Mouse (Mus musculus) midbrain, embryonic 12.5 days (tissue): Measurements from ENCODE around the gene Dct. TPM values are rescaled to one million over a fixed set of nuclear protein-coding genes. Genes with fewer than 3 reads are reported as not detected.

Experiments
- ATAC-seq: fragments of 200-750 bp; cut with Nextera tagmentation; 2 replicates; pipeline ENCODE4 v1.8.0; 2017; ENCODE audit warnings: low read depth, moderate TSS enrichment, moderate library complexity; ENCODE audit not compliant: low FRiP score
- H3K27ac ChIP-seq: fragments of 300-500 bp; sonication (generic); replicated peaks from 2 replicates; pipeline ENCODE4 v1.5.1; 2016; ENCODE audit warnings: mild to moderate bottlenecking
- H3K27me3 ChIP-seq: fragments of 300-500 bp; sonication (generic); 2 replicates; pipeline ENCODE4 v1.6.1; 2016; ENCODE audit warnings: mild to moderate bottlenecking
- H3K36me3 ChIP-seq: fragments of 300-500 bp; sonication (generic); 2 replicates; pipeline ENCODE4 v1.6.1; 2016
- H3K4me1 ChIP-seq: fragments of 300-500 bp; sonication (generic); 2 replicates; pipeline ENCODE4 v1.6.1; 2016
- H3K4me2 ChIP-seq: fragments of 300-500 bp; sonication (generic); replicated peaks from 2 replicates; pipeline ENCODE4 v1.6.1; 2016; ENCODE audit warnings: mild to moderate bottlenecking, moderate library complexity
- H3K4me3 ChIP-seq: fragments of 300-500 bp; sonication (generic); 2 replicates; pipeline ENCODE4 v1.5.1; 2016; ENCODE audit warnings: mild to moderate bottlenecking
- H3K9ac ChIP-seq: fragments of 300-500 bp; sonication (generic); replicated peaks from 2 replicates; pipeline ENCODE4 v1.6.1; 2016; ENCODE audit warnings: mild to moderate bottlenecking, moderate library complexity
- H3K9me3 ChIP-seq: fragments of 300-500 bp; sonication (generic); 2 replicates; pipeline ENCODE4 v1.6.1; 2016; ENCODE audit warnings: mild to moderate bottlenecking
- WGBS: fragments of 180-500 bp; shearing (Covaris S2); methylation state at CpG from one replicate; pipeline ENCODE4 v1.1.7; 2016; 5-methylcytosine and 5-hydroxymethylcytosine counted together
- polyA plus RNA-seq: library from polyadenylated mRNA; unstranded; fragments of >200 nt; fragmentation: Nextera tagmentation; extraction: Ambion mirVana; gene quantifications from 2 replicates; pipeline ENCODE4 v1.2.1, GENCODE M21; 2016

Gene Dct
- polyA plus RNA-seq, 1 experiment from 2014 or later: 1.5 TPM

- Histone ChIP-seq H3K36me3 (no peaks in the 10 kb centered on the region), H3K9me3 (no peaks in the 10 kb centered on the region), H3K27me3 (no peaks in the 10 kb centered on the region), H3K4me2 (no peak overlapping the region), H3K9ac (no peak overlapping the region), H3K4me3 (no peak overlapping the region), H3K27ac (no peak overlapping the region), H3K4me1 (no peaks in the 10 kb centered on the region; the same call in 1 of the 2 replicates)
- 89% methylated on average over 10 of the region's 10 CpGs for WGBS
- no peak for ATAC-seq
Measured at GRCm38 (mm10) chr14:117988444-117988843, 63.6 kb downstream of the Dct start.

DNA sequence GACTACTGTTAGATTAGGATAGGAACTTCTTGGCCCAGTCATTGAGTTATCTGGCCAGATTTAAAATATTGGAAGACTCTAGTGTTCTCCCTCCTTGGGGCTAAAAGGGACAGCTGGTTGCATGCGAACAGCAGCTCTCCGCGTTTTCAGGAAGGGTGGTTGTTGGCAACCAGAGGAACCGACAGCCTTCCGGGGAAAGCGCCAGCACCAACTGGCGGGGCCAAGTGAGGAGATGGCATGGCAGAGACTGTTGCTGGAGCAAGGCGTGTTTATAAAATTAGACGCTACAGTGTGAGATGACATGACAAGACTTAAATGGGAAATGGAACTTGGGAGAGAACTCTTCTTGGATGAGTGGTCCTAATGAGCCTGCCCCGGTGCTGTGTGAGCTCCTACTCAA lies 70.5 kb downstream of the Dct start:
- 95% methylated on average over 10 of the region's 10 CpGs for WGBS
- ATAC-seq: no peak
- Histone ChIP-seq H3K9me3 (peaks cover 3% of the 10 kb centered on the region; the same call in 1 of the 2 replicates), H3K4me2 (no peak overlapping the region), H3K27me3 (no peaks in the 10 kb centered on the region), H3K27ac (no peak overlapping the region), H3K9ac (no peak overlapping the region), H3K36me3 (no peaks in the 10 kb centered on the region), H3K4me1 (no peaks in the 10 kb centered on the region), H3K4me3 (no peak overlapping the region)

DNA sequence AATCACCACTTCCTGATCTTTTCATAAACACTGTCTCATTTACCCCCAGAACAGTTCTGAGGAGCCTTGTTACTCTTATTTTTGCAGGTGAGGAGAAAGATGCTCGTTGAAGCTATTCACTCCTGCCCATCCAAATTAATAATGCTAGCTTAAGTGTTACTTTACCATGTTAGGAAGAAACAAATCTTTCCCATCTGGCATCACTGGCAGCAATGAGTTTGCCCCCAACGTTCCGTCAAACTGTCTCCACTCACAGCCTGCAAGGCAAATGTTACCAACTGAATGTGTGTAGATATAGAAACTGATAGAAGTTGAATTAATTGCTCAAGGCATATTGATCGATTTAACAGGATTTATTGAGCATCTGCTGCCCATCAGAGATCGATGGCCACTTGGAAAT lies 79.5 kb downstream of the Dct start:
- Histone ChIP-seq H3K4me2 (no peak overlapping the region), H3K4me3 (no peak overlapping the region), H3K27ac (no peak overlapping the region), H3K36me3 (no peaks in the 10 kb centered on the region; the same call in 1 of the 2 replicates), H3K4me1 (no peaks in the 10 kb centered on the region), H3K27me3 (no peaks in the 10 kb centered on the region), H3K9me3 (no peaks in the 10 kb centered on the region), H3K9ac (no peak overlapping the region)
- ATAC-seq: no peak
- WGBS: 94% methylated on average over 5 of the region's 5 CpGs

Other genes starting within 250 kb of the Dct start
- 22.0 and 26.3 TPM in 2 replicates for gene Tgds, start 80.5 kb upstream of the Dct start, polyA plus RNA-seq
- 32.8 and 35.9 TPM in 2 replicates for gene Gpr180, start 84.9 kb upstream of the Dct start, polyA plus RNA-seq
- gene Sox21, start 184.8 kb upstream of the Dct start, polyA plus RNA-seq: 34.8 and 35.5 TPM in 2 replicates
- not detected in 2 replicates for gene Gm9376, start 214.7 kb upstream of the Dct start, polyA plus RNA-seq